Mouse (Mus musculus) liver, adult 2 months (tissue): ENCODE data around the gene Pate1.

Experiments used
- CTCF ChIP-seq: fragments of 200-500 bp; IDR thresholded peaks from 2 replicates; pipeline ENCODE4 v1.5.1; 2011; ENCODE audit warnings: low read depth, low read length, control low read depth
- POLR2A ChIP-seq: fragments of 200-500 bp; IDR thresholded peaks from 2 replicates; pipeline ENCODE4 v1.6.1; 2011; ENCODE audit warnings: low read length, control low read depth; ENCODE audit not compliant: insufficient read depth; ENCODE audit errors: extremely low read depth

GRCm38 (mm10) chr9:35691924-35692323, 4.7 kb upstream of the Pate1 start:
- TF ChIP-seq CTCF (no peak), POLR2A (no peak)
